Mouse (Mus musculus): ENCODE measurements around the gene Irf8.
"Not testable (repeated sequence)": the region's sequence is repeated elsewhere in the genome, so short reads cannot be mapped to it uniquely, and the experiment has no call there.

The Irf8 gene

DNA sequence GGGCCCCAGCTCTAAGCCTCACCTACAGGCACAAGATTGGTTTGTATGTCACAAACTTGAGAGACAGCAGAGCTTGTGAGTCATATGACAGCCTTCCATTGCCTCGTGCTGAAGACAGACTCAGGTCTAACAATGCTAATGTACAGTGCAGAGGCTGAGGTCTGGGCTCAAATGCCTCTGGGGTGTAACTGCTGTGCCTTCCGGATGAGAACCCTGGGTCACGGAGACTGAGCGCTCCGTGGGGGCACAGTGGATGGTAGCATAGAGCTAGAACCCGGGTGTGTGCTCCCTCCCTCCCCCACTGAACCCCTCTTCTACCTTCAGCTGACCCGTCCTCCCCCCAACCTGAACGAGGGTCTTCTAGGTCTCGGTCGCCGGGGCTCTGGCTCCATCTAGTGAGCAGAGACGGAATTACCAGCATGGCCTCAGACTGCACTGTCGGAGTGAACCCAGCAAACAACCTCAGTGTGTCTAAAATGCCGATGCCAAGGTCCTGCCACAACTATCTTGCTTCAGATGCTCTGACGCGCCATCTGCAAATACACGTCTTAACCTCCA is 64.2 kb downstream of the Irf8 start:
- DNase-seq (ENCODE audit: low spot score), result peak; percentile 68

DNA sequence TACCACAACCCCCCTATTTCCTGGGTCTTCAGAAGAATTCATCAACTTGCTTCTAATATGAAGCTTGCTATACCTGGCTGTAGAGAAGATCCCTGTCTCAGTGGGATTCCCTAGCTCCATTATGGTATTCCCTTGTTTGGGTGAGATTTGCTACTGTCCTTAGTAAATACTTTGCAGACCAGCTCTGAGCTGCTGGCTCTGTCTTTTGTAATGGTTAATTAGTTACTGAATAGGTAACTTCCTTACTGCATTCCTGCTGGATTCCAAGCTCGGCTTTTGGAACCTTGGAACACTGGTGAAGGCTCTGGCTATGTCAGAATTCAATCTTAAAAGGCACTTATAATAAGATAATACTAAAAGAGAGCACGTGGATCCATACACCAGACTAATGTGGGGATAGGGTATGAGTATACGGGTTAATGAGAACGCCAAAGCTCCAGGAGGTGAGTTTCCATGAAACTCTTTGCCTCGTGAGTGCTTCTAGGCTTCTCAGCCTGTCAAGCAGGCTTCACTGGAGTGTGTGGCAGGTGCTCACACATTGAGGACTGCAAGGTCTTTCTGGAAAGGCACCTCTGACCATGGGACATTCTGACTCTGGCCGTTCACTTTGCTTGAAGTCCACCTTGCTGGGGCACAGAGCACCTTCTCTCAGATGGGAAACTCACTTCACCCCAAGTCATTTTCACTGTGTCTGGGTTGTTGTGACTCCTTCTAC is 67.7 kb downstream of the Irf8 start:
- not testable (repeated sequence) for DNase-seq (ENCODE audit: low spot score)

GRCm38 (mm10) chr8:120804741-120805140 is 68.6 kb downstream of the Irf8 start:
- no peak for DNase-seq (ENCODE audit: low spot score)
